Mouse (Mus musculus) cerebellum, postnatal 4 days (tissue): ENCODE data around the gene Plin4.

Experiments used
- DNase-seq, 2 experiments: peaks; one replicate each; pipeline ENCODE4 v3.0.0; 2022; ENCODE audit warnings: low spot score in 2 of 2, mixed read lengths in 1 of 2

Plin4 gene

GRCm38 (mm10) chr17:56109219-56110051 lies at the start of gene Plin4:
Gene Plin4 (minus strand): TSS chr17:56109803.
- DNase-seq: no peak

DNA sequence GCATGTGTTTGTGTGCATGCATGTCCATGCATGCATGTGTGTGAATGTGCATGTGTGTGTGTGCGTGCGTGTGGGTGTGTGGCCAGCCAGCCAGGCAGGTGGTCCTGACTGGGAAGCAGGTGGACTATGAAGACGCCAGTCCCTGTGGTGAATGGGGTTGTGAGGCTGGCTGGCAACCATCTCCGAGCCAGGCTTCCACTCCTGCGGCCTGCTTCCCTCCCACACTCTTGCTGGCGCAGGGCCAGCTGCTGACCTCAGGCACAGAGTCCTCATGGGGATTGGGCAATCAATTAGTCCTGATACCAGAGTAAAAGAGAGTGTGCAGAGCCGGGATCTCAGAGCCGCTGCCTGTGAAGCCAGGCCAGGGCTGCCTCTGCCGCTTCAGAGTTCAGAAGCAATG lies 44.0 kb upstream of the Plin4 start:
- peak in 1 of 2 experiments; percentile 56 for DNase-seq

DNA sequence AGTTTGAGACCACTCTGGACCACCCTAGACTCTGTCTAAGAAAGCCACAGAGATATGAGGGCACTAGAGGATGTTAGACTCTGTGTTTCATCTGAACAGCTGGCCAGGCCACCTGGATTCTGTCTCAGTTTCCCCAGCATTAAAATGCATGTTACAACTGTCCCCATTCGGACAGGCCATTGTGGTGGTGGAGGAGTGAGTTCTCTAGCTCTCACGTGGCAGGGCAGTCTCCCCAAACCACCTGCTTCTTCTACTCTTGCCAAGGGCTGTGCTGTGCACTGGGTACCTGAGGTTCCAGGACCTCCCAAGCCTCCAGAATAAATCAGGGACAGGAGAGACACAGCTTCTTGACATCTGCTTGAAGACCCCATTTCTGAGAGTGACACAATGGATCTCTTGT lies 40.3 kb upstream of the Plin4 start:
- no peak for DNase-seq

GRCm38 (mm10) chr17:56148790-56149618 lies 39.4 kb upstream of the Plin4 start:
- no peak for DNase-seq

GRCm38 (mm10) chr17:56148280-56148679 lies 38.7 kb upstream of the Plin4 start:
- DNase-seq: no peak

DNA sequence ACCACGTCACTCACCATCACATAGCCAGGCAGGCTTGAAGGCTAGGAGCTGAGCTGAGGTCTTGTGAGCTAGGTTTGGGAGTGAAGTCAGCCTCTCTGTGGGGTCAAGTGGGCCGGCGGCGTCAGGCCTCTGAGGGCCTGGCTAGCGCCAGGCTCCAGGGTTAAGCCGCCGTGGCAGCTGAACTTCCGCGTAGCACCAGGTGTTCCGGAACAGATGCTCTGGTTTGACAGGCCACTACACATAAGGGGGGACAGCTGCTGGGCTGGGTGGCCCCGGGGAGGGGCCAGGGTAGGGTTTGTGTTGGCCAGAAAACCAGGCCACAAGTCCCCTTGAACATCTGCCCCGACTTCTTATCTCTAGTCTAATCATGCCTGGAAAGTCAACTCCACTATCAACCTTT lies 37.8 kb upstream of the Plin4 start:
- no peak for DNase-seq

- DNase-seq: no peak
These were observed 36.5 kb upstream of the Plin4 start for GRCm38 (mm10) chr17:56146131-56146530.

- DNase-seq: no peak
These were observed 34.9 kb upstream of the Plin4 start for GRCm38 (mm10) chr17:56144546-56144945.

GRCm38 (mm10) chr17:56141702-56142605 lies 32.4 kb upstream of the Plin4 start:
- DNase-seq: peak in 1 of 2 experiments; percentile 55

DNA sequence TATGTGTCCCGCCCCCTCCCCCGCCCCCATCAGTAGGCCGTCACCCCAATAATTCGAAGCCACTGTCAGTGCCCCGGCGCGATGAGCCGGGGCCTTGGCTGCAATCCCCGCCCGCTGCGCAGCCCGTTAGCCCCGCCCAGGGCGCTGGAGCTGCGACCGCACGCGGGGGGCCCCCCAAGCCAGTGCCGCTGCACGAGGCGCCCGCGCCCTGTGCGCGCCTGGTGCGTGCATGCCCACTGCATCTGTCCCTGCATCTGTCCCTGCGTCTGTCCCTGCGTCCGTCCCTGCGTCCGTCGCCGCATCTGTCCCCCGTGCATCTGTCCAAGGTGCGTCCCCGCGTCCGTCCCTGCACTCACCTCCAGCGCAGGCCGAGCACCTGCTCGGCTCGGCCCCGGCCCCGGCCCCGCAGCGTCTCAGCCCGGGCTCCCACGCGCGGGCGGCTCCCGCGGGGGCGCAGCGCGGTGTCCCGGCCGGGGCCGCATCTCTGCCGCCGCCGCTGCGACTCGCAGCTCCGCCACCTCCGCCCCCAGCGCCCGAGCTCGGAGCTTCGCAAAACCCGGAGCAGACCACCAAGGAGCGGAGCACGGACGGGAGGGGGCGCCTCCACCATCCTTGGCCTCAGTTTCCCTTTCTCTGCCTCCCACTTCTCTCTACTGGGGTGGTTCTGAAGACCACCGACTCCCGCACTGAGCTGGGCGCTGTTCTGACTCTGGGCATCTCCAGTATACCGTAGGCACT lies 30.4 kb upstream of the Plin4 start, which contains the start of gene Sema6b:
TSS of gene Sema6b (minus strand) at position 486 of the 738 bp plus-strand sequence.
- DNase-seq: peak; percentile 65 to 80

- DNase-seq: no peak
These were observed 29.8 kb upstream of the Plin4 start for GRCm38 (mm10) chr17:56139355-56139754.

GRCm38 (mm10) chr17:56137839-56138613 lies 28.4 kb upstream of the Plin4 start:
- DNase-seq: no peak

DNA sequence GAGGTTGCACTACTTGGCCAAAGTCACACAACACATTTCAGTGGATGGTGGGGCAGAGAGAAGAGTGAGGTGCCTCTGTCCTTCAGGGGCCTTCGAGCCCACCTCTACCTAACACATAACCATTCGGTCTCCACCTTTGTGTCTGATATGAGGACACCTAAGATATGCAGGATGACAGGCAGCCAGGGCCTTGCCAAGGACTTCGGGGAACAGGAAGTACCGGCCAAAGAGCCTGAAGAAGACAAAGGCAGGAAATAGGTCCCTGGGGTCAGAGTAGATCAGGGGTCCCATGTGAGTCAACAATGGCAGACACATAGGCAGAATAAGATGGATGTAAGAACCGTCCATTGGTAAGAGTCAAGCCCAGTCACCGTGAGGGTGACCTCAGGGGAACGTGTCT lies 27.0 kb upstream of the Plin4 start:
- DNase-seq: no peak

- peak; percentile 44 to 71 for DNase-seq
These were observed 24.9 kb upstream of the Plin4 start for GRCm38 (mm10) chr17:56134463-56134971.

GRCm38 (mm10) chr17:56133457-56134363 lies 24.1 kb upstream of the Plin4 start:
- DNase-seq: no peak

DNA sequence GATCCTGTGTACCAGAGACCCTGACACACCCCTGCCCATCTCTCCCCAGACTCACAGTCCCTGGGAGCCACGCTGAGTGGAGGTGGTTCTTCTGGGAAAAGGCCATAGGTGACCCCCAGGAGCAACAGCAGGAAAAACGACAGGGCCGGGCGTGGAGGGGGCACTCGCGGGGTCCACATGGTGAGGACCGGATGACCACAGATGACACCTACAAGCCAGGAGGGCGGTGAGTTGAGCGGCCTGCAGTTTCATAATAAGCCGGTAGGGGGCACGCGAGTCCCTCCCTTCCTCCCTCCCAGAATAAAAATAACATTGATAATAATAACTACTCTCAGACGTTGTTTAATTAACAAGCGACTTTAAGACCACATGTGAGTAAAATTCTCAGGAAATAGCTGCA lies 23.1 kb upstream of the Plin4 start:
- peak; percentile 56 to 77 for DNase-seq

- peak; percentile 53 to 77 for DNase-seq
These were observed 22.2 kb upstream of the Plin4 start for GRCm38 (mm10) chr17:56131814-56132213.

DNA sequence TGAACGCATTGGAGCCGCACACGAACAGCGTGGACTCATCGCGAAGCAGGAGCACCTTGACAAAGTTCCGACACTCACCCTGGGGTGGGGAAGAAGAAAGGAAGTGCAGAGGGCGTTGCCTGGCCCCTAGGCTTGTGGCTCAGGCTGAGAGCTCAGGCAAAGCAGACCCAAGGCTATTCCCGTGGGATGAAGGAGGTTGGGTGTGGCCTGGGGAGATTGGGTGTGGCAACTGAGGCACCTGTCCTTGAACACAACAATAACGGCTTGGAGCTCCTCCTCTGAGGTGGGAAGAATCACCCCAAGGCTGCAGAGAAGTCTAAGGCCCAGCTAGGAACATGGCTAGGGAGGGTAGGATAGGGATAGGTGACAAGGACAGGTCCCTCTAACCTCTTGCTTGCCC lies 21.5 kb upstream of the Plin4 start:
- no peak for DNase-seq

DNA sequence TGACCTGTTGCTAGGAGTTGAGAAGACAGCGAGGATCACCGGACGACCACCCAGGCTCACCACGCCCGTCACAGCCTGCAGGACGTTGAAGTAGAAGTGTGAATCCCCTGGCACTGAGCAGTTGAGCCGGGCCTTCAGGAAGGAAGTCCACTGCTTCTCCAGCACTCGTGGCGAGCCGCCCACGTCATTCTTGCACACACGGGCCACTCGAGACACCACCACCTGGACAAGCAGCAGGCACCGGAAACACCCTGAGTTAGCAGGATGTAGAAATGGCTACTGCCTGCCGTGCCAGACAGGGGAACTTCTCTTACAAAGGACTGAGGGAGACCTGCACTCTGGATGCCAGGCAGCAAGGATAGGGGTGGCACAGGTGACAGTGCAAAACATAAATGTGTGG lies 18.6 kb upstream of the Plin4 start:
- no peak for DNase-seq
